Mouse (Mus musculus) cerebellum, postnatal 14 days (tissue): ENCODE measurements around the gene Stag3.

Experiments used
- DNase-seq, 2 experiments: peaks; one replicate each; pipeline ENCODE4 v3.0.0; 2021; ENCODE audit warnings: mixed read lengths in 2 of 2

Gene Stag3

DNA sequence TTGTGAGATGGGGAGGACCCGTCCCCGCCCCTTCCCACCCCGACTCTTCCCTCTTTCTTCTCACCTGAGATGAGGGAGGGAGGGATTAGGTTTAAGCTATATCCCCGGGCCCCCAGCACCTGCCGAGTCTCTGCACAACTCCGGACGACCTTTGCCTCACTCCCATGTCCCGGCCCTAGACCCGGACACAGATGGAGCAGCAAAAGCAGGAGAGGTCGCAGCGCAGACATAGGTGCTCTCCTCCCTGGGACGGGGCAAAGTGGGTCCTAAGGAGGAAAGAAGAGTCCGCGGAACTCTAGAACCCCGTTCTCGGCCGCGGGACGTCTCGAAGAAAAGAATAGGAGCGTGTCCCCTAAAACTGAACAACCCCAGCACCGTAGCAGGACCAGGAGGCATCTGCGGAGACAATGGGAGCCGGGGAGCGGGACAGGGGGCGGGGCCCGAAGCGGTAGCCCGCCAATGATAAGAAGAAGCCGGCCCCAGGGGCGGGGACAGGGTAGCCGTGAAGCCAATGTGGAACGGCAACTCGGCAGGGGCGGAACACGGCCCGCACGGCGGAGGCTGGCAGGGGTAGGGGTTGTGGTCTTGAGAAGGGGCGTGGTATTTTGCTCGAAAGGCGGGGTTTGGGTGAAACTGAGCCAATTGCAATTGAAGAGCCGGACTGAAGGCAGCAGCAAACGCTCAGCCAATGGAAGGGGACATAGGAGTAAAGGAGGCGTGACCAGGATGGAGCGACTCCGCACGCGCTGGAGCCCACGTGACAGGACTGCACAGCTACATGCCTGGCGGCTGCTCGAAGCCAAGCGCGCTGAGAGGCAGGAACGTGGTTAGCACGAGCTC, at the start of gene Stag3, which contains the start of the genes Gm43720 and Gpc2:
Stag3 (plus strand) TSS at position 656 of the 840 bp plus-strand sequence.
Gm43720 (minus strand) TSS at position 374 of the 840 bp plus-strand sequence.
Gpc2 (minus strand) TSS at position 421 of the 840 bp plus-strand sequence.
- DNase-seq = peak; percentile 90 to 91

DNA sequence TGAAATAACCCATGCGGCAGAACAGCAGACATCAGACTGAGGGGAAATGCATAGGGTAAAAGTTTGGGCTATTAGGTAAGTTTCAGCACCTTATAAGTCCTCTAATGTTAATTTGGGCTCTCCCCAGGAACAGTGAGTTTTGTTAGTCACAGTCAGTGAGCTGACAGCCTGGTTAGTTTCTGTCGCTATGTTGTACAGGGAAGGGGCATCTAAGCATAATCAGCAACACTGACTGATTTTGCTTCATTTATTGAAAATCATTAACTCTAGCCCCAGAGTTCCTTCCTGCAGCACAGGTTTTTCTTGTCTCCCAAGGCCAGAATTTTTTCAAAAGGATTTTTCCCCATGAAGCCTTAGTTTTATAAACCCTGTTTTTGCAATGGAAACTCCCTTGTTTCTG, 46.3 kb upstream of the Stag3 start:
- DNase-seq = no peak

GRCm38 (mm10) chr5:138234224-138234623, 45.8 kb upstream of the Stag3 start:
- DNase-seq = no peak

DNA sequence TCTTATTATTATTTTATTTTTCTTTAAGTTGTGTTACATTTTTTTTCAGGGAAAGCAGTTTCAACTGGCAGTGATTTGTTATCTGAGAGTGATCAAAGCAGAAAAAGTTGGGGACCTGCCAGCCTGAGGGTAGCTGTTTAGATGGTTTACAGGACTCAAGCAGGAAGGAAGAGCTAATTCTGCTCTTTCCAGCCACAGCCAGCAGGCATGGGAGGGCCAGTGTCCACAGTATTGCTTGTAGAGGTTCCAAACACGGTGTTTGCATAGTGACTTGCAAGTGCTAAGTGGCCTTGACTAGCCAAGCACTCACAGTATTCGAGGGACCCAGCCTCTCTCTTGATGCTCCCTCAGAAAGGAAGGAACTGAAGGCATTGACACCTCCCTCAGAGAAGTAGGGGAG, 38.5 kb upstream of the Stag3 start:
- no peak for DNase-seq

- DNase-seq = no peak
Observed at GRCm38 (mm10) chr5:138251144-138251543, 28.9 kb upstream of the Stag3 start.

GRCm38 (mm10) chr5:138253061-138253460, 27.0 kb upstream of the Stag3 start:
- DNase-seq = no peak

- DNase-seq = peak; percentile 94 to 95
Observed at GRCm38 (mm10) chr5:138255353-138256093, 24.5 kb upstream of the Stag3 start, which contains the start of gene Lamtor4. Gene Lamtor4, plus strand, starts transcription at chr5:138255482.

- peak in 1 of 2 experiments; percentile 72 for DNase-seq
Observed at GRCm38 (mm10) chr5:138256094-138256467, 24.0 kb upstream of the Stag3 start.

DNA sequence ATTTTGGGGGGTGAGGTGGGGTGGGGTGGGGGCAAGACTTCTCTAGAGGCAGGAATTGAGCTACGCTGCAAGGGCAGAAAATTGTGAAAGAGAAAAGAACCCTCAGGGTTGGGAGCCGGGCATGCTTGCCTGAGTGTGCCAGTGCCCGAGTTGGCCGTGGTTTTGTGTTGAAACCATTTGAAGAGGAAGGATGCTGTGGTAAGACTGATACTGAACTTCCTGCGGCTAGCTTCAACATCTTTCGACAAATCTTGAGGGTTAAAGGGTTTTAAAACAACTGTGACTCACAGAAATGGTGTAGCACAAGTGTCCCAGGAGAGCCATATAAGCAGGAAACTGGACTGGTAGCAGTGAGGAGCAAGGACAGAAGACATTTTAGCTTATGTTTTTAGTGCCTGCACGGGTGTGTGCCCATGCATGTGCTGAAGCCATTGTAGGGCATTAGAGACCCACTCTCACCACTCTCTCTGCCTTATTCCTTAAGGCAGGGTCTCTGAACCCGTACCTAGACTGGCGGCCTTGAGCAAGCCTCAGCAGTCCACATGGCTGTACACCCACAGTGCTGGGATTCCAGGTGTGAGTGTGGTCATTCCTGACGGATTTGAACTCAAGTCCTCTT, 23.0 kb upstream of the Stag3 start:
- no peak for DNase-seq

DNA sequence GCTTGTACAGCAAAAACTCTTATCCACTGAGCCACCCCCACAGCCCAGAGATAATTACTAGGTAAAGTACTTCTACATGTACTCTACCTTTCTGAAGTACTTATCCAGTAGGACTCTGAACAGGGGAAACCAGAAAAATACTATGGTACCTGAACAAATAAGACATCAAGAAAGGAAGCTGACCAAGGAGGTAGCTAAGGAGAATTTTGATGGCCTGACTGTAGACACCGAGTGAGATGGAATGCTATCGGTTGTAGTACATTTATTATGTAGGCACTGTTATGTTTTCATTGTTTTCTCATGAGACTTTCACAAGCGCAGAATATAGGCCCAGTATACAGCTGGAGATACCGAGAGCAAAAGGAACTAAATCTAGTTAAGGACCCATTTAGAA, 22.5 kb upstream of the Stag3 start:
- DNase-seq = no peak

GRCm38 (mm10) chr5:138258078-138258477, 22.0 kb upstream of the Stag3 start:
- no peak for DNase-seq

- DNase-seq = no peak
Observed at GRCm38 (mm10) chr5:138258542-138258941, 21.5 kb upstream of the Stag3 start.

- DNase-seq = no peak
Observed at GRCm38 (mm10) chr5:138258993-138259392, 21.0 kb upstream of the Stag3 start.

- DNase-seq = no peak
Observed at GRCm38 (mm10) chr5:138260051-138260450, 20.0 kb upstream of the Stag3 start.

DNA sequence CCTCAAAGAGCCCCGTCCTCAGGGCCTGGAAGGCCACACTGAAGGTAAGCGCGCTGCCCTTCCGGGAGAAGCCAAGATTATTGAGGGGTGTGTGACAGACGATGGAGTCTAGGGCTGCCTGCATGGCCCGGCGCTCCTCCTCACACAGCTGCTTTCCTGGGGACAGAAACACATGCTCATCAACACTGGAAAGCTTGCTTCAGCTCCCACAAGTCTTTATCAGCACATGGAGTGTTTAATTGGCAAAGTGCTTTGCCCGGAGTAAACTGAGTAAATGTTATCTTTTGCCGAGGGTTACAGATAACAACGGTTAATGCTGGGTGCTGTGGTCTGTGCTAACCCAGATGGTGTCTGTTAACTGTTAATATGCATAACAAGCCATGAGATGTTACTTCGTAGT, 19.2 kb upstream of the Stag3 start:
- no peak for DNase-seq

- no peak for DNase-seq
Observed at GRCm38 (mm10) chr5:138262001-138262400, 18.0 kb upstream of the Stag3 start.

- no peak for DNase-seq
Observed at GRCm38 (mm10) chr5:138262582-138263240, 17.3 kb upstream of the Stag3 start.

DNA sequence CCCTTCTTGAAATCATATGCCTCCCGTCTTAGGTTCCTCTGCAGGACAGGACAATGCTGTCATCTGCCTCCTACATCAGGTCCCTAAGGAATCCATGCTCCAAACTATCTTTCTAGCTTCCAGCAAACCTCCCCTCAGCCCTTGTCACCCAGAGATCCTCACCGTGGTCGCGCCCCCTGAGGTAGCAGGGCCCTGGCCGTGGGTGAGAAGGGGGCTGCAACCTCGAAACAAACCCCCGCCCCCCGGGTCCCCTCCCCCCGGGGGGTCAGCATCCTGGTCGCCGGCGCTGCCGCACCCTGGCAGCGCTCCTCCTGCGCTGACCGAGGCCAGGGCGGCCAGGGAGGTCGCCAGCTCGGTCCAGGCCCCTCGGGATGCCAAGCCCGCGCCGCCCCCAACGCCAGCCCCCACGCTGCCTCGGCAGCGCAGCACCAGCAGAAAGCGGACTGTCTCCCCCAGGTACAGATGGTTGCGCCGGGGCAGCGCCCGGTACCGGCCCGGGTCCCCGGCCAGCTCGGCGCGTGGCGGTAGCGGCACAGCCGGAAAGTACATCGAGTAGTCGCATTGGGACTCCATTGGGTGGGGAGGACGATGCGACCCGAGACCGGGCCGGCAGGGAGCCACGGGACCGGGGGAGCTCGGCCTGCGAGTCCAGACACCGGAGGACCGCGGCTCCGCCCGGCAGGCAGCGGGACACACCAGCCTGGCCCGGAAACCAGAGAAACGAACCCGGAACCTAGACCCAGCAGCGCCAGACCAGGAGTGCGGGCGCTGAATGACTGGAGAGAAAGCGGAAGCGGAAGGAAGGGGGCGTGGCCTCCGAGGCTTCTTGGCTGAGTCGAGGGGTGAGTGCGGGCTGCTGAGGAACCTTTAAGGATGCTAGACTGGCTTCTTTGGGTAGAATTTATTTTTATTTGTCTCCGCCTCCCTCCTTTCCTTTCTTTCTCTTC, 16.5 kb upstream of the Stag3 start, which contains the start of gene BC037034:
BC037034 (minus strand) TSS at position 774 of the 947 bp plus-strand sequence.
- DNase-seq = peak; percentile 94 to 97

DNA sequence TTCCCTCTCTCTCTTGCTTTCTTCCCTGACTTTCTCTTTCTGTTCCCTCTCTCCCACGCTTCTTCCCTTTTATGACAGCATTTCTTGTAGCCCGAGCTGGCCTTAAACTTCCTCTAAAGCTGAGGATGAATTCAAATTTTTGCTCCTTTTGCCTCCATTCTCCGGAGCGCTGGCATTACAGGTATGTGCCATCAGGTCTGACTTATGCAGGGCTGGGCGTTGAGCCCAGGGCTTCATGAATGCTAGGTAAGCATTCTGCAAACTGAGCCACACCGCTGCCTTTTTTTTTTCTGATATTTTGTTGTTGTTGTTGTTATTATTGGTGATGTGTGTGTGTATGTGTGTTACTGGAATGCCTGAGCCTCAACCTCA, 15.8 kb upstream of the Stag3 start:
- peak in 1 of 2 experiments; percentile 38 for DNase-seq

DNA sequence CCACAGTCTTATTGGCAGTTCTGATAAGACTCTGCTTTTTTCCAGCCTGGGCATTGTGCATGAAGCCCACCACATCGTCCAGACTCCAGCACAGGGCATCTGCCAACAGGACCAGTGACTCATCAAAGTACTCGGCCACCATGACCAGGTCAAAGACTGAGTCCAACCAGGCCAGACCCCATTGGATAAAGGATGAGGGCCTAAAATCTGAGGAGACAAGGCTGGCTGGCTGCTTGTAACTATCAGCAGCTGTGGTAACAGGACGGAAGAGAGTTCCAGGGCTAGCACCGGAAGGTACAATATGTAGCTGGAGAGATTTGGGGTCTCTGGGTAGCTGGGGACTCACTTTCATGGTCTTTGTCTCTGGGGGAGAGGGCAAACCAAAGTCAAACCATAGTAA, 14.3 kb upstream of the Stag3 start:
- DNase-seq = no peak

DNA sequence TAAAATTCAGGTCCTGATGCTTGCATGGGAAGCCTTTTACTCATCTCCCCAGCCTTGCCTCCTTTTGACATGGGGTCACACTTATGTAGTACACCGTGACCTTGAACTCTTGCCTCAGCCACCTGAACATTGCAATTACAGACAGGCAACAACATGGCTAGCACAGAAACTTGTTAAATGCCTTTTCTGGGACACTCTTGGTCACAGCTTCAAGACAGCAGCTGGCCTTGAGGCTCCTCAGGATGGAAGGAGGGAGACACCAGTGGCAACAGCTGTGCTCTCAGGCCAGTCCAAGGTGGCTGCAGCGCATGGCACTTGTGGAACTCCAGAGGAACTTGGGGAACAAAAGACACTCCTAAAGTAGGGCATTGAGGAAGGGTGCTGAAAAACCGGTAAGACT, 12.9 kb upstream of the Stag3 start:
- no peak for DNase-seq

DNA sequence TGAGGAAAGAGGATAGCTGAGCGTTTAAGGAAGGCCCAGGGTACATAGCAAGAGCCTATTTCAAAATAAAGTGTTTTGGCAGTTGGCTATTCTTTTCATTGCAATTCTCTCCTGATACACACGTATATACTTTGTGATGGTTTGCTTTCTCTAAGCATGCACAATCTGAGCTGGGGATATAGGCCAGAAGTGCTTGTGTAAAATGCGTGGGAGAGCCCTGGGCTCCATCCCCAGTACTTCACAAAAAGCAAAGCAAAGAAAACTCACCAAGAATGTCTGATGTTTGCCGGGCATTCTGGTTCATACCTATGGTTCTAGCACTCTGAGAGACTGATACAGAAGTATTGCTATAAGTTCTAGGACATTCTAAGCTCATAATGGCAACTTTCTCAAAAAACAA, 11.1 kb upstream of the Stag3 start:
- DNase-seq = no peak
